Mouse (Mus musculus) left cerebral cortex, adult 8-10 months (tissue): ENCODE data around the gene Tvp23a. TPM values are rescaled to one million over a fixed set of nuclear protein-coding genes. Genes with fewer than 3 reads are reported as not detected.

Source experiments
- DNase-seq, 2 experiments: peaks; one replicate each; pipeline ENCODE4 v3.0.0; 2022; ENCODE audit warnings: low spot score in 2 of 2
- total RNA-seq, 4 experiments: library from RNA; stranded (reverse); gene quantifications; 2 replicates each; pipeline ENCODE4 v1.2.4; 2022

Gene Tvp23a
- total RNA-seq, 4 experiments from 2014 or later: 26.6 to 29.9 (median 28.4) TPM

- DNase-seq: peak in 1 of 2 experiments; percentile 32
These were observed 52.2 kb downstream of the Tvp23a start, which contains the start of gene Tekt5 for GRCm38 (mm10) chr16:10394699-10395540. Tekt5 (minus strand) TSS chr16:10395490.

- no peak for DNase-seq
These were observed 54.6 kb downstream of the Tvp23a start for GRCm38 (mm10) chr16:10392587-10392986.

DNA sequence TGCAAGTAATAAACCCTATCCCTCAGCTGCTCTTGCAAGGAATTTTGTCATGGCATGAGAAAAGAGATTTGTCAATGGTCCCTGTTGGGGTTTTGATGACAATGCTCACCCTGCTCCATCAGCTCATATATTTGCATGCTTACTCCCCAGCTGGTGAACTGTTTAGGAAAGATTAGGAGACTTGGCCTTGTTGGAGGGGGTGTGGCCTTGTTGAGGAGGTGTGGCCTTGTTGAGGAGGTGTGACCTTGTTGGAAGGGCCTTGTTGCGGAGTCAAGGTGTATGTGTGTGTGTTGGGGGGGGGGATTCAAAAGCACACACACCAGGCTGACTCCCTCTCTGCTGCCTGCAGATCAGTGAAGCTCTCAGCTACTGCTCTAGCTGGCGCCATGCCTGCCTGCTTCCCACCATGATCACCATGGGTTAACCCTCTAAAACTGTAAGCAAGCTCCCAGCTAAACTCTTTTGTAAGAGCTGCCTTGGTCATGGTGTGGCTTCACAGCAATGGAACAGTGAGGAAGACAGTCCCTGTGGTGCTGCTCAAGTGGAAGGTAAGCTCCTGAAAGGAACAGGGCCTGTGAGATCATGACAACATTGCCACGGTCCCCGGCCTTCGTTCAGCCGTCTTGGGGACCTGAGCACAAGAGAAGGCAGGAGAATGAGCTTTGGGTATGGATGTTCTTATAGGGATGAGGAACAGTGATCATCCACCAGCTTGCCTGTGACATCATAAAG is 58.4 kb downstream of the Tvp23a start:
- DNase-seq: no peak

DNA sequence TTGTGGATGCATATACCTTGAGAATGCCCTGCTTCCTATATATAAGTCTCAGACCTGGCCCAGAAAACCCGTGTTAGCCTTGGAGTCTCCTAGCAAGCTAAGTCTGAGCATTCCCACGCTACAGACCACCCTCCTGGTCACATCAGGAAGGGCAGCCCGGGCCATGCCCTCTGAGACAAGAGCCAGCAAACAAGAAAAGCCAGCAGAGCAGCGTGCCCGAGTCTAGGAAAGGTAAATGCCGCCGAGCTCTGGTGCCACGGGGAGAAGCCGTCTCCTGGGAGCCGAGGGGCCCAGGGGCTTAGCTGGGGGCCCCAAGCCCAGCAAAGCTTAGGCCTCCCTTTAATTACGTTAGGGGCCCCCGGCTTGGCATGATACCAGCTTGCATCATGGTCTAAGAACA is 61.9 kb downstream of the Tvp23a start:
- no peak for DNase-seq

DNA sequence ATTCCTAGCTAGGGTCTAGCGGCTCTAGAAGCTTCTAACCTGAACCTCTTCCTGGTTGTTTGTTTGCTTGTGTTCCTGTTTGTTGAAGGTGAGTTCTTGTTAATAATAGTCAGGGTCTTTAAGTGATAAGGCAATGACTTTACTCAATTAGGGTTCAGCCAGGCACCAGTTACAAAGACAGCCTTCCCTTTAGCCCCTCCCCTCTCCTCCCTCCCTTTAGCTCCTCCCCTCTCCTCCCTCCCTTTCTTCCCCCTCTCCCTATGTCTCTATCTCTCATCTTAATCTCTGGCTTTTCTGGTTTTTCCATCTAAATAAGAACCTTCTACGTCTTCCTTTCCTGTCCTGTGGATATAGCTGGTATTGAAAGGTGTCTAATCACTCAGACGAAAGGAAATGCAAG is 62.6 kb downstream of the Tvp23a start:
- DNase-seq: no peak

DNA sequence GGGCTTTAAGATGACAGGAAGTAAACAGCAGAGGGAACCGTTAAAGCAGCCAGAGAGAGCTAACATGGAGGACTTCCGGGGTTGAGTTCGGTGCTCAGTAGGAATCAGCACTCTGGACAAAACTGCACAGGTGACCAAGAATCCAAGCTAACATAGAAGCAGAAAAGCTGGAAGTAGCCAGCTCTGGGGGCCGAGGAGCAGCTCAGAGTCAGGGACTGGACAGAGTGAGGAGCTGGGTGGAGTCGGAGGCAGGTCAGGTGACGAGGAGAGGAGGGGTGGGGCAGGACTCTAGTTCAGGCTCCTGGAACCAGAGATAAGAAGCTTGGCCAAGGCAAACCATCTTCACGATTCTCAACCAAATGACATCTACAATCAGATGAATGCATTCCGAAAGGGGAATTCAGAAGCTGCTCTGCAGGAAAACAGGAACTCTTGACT is 63.1 kb downstream of the Tvp23a start:
- DNase-seq: no peak

- DNase-seq: peak in 1 of 2 experiments; percentile 32
These were observed 67.6 kb downstream of the Tvp23a start for GRCm38 (mm10) chr16:10379531-10379930.

DNA sequence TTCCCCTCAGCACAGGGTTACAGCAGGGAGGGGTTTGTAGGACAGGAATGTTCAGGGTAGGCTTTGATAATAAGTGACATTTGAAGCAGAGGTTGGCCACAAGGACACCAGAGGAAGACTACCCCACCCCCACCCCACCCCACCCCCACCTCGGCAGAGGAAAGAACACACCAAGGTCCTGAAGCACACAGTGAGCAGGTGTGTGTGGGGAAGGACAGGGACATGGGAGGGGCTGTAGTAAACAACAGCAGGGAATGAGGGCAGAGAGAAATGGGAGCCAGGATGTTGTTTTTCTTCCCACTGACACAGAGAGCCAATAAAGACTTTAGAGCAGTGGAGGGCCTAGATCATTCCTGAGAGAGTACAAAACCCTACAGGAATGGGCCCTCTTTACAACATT is 69.9 kb downstream of the Tvp23a start:
- DNase-seq: no peak

GRCm38 (mm10) chr16:10374254-10375011 is 72.7 kb downstream of the Tvp23a start:
- DNase-seq: no peak

- no peak for DNase-seq
These were observed 74.8 kb downstream of the Tvp23a start for GRCm38 (mm10) chr16:10372372-10372771.

Other genes with a start within 250 kb of the Tvp23a start
- gene Emp2, start 133.4 kb downstream of the Tvp23a start, total RNA-seq: 10 to 100 TPM; 11.0 to 13.4 (median 12.2) TPM
- gene Tekt5, start 51.9 kb downstream of the Tvp23a start, total RNA-seq: 10 to 100 TPM in 3 of 4 experiments, 1 to 10 TPM in 1; 9.8 to 11.5 (median 10.4) TPM
- 10 to 100 TPM; 13.3 to 15.9 (median 14.4) TPM for gene Nubp1, start 35.4 kb downstream of the Tvp23a start, total RNA-seq
- under 1 TPM in 3 of 4 experiments, not detected in 1; 0.25 to 0.42 (median 0.26) TPM for gene Ciita, start 32.7 kb upstream of the Tvp23a start, total RNA-seq
- 10 to 100 TPM; 59.8 to 63.5 (median 62.6) TPM for gene Dexi, start 95.7 kb upstream of the Tvp23a start, total RNA-seq
- gene Clec16a, start 98.0 kb upstream of the Tvp23a start, total RNA-seq: 10 to 100 TPM; 89.8 to 97.2 (median 91.2) TPM